Mouse (Mus musculus) R1 (cell line): ENCODE results near the gene Iqcg.
A peak's percentile ranks its signal among the peaks of the same experiment; 100 is the strongest.
"Not testable (repeated sequence)": the region's sequence is repeated elsewhere in the genome, so short reads cannot be mapped to it uniquely, and the experiment has no call there.

Experiments
- DNase-seq: peaks from one replicate; pipeline ENCODE4 v3.0.0-alpha.2; 2018; ENCODE audit warnings: low read depth, low spot score

Iqcg gene

GRCm38 (mm10) chr16:33056095-33056785, at the start of gene Iqcg, which contains the start of gene Rpl35a:
Iqcg (minus strand) TSS chr16:33056218.
Rpl35a (plus strand) TSS chr16:33056453.
- peak; percentile 91 for DNase-seq

- no peak for DNase-seq
These were observed 29.6 kb upstream of the Iqcg start for GRCm38 (mm10) chr16:33085666-33086065.

GRCm38 (mm10) chr16:33083996-33084395, 28.0 kb upstream of the Iqcg start:
- no peak for DNase-seq

- no peak for DNase-seq
These were observed 26.9 kb upstream of the Iqcg start for GRCm38 (mm10) chr16:33082951-33083350.

- no peak for DNase-seq
These were observed 24.0 kb upstream of the Iqcg start for GRCm38 (mm10) chr16:33080063-33080462.

GRCm38 (mm10) chr16:33077069-33077627, 21.1 kb upstream of the Iqcg start:
- DNase-seq = no peak

- DNase-seq = no peak
These were observed 20.1 kb upstream of the Iqcg start for GRCm38 (mm10) chr16:33076078-33076477.

GRCm38 (mm10) chr16:33074967-33075366, 18.9 kb upstream of the Iqcg start:
- DNase-seq = no peak

- DNase-seq = no peak
These were observed 17.0 kb upstream of the Iqcg start for GRCm38 (mm10) chr16:33072871-33073557.

- peak; percentile 62 for DNase-seq
These were observed 14.9 kb upstream of the Iqcg start for GRCm38 (mm10) chr16:33070928-33071327.

- no peak for DNase-seq
These were observed 8.6 kb upstream of the Iqcg start for GRCm38 (mm10) chr16:33064636-33065035.

- no peak for DNase-seq
These were observed 7.2 kb upstream of the Iqcg start for GRCm38 (mm10) chr16:33063267-33063666.

- peak; percentile 73 for DNase-seq
These were observed 6.7 kb upstream of the Iqcg start for GRCm38 (mm10) chr16:33062682-33063131.

GRCm38 (mm10) chr16:33062024-33062681, 6.1 kb upstream of the Iqcg start, which contains the start of gene Lmln:
Lmln (plus strand) TSS chr16:33062521.
- DNase-seq = peak; percentile 85

- no peak for DNase-seq
These were observed 5.4 kb upstream of the Iqcg start for GRCm38 (mm10) chr16:33061400-33061799.

GRCm38 (mm10) chr16:33060926-33061325, 4.9 kb upstream of the Iqcg start:
- peak; percentile 32 for DNase-seq

- no peak for DNase-seq
These were observed 3.5 kb upstream of the Iqcg start for GRCm38 (mm10) chr16:33059471-33059870.

- DNase-seq = not testable (repeated sequence)
These were observed 2.6 kb upstream of the Iqcg start for GRCm38 (mm10) chr16:33058656-33059055.

- DNase-seq = peak; percentile 30
These were observed 2.0 kb upstream of the Iqcg start for GRCm38 (mm10) chr16:33058033-33058432.

GRCm38 (mm10) chr16:33056786-33057185, 768 bp upstream of the Iqcg start:
- DNase-seq = peak; percentile 67

GRCm38 (mm10) chr16:33055655-33056054, 363 bp downstream of the Iqcg start:
- DNase-seq = peak; percentile 24

- not testable (repeated sequence) for DNase-seq
These were observed 1.1 kb downstream of the Iqcg start for GRCm38 (mm10) chr16:33054927-33055326.
